Mouse (Mus musculus) brain, embryonic 18.5 days (tissue): ENCODE data around the gene Evpl.

Experiments used
- DNase-seq: peaks from one replicate; pipeline ENCODE4 v3.0.0-alpha.2; 2012; ENCODE audit warnings: low read depth, low spot score

Evpl gene

DNA sequence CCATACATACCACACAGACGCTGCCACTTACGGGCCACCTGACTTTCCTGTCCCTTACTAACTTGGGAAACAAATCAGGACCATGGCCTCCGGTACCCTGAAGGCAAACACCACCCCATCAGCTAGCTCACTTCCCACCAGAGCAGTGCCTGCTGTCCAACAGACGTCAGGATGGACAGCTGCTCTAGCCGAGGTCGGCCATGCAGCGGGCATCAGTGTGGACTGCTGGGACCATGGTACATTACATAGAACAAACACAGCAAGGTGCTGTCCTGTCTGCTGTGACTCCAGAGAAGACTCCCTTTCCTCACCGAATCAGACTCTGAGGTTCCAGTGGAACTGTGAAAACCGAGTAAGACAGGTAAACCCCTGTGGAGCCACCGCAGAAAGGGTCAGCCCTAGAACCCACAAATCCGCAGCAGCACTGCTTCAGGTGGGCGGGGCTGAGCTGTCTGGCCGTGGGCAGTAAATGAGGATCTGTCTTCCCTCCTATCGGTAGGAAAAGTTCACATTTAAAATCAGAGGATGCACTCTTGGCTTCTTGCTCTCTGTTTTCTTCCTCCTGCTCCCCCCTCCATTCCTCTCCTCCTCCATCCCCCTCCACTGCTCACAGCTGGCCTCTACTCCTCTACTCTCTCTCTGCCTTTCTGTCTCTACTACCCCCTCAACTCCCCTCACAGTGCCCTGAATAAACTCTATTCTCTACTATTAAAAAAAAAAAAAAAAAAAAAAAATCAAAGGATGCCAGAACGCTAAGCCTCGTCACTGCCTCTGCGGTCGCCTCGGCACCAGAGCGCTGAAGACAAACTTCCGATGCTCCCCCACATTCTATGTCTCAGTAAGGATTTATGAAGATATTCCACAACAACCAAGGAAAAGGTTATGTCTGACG, 17.5 kb upstream of the Evpl start:
- DNase-seq, result no peak

DNA sequence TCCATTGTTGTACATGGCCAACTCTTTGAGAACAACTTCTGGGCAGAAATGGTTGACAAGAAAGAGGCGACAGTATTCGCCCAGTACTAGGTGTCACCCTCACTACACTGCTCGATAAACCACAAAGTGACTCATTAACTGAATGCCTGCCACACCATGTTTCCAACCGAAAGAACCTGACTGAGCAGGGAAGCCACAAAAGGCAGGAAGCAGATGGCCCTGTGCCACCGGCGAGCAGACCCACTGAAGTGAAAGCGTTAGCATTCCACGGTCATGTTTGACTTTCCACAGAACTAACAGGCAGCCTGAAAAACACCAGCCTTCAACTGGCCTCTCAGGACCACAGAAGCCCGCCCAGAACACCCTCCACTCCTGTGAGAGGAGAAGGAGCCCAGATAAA, 16.8 kb upstream of the Evpl start:
- DNase-seq, result no peak

DNA sequence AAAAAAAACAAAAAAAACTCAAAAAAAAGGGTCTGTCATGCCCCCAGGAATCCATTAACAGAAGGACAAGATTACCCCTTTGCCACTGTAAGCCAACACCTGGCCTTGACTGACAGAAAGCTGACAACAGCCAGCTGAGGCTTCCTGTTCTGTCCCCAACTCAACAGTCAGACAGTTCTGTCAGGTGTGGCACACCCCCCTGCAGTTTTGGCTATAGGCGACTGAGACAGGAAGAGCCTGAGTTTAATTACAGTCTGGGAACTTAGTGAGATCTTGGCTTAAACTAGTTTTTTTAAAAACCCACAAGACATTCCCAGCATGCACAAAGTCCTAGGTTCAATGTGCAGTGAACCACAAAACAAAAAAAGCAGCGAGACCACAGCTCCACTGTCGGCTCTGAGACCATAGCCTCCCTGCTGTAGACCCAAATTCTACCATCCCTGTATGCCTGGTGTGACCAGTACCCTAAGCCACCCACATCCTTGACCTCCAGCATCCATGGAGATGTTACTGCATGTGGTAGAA, 15.3 kb upstream of the Evpl start:
- no peak for DNase-seq

DNA sequence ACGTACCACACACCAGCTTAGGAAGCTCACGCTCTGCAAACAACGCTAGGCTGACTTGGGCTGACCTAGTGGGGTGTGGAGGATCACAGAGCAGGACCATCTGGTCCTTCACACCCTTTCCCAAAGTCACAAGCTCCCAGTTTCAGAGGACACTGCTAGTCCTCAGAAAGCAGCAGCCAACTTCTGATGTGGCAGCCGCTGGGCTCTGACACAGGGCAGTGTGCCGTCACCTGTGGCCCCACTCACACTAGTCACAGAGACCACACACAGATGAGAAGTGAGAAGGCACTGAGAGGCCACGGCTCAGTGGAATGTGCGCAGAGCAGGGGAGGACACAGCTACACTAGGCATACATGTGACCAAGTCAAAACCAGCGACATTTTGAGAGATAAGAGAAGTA, 13.0 kb upstream of the Evpl start:
- no peak for DNase-seq

DNA sequence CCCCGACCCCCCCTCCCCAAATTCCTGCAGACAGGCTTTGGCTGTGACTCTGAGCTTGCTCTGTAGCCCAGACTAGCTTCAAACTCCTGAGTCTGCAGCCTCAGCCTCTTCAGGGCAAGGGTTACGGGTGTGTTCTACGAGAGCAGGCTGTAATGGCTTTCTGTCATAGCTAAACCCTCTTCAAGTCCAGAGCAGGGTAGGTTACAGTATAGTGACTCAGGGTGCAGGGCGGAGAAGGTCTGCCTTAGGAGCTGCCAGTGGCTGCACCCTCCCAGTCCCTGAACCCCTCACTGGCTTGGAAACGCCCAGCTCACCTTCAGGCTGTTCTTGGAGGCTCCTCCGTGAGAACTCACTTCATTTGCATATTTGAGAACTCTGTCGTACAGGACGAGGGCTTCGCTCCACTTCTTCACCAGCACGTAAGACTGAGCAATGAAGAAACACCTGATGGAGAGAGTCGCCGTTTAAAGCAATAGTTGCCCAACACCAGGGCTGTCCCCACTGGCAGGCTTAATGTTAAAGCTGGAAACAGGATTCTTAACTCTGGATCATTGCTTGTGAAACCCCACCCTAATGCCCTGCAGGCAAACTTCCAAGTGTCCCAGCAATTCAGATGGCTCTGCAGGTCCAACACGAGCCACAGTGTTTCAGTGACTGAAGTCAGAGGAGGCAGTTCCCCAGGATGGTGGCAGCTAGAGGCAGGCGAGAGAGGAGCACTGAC, 9.8 kb upstream of the Evpl start:
- no peak for DNase-seq

DNA sequence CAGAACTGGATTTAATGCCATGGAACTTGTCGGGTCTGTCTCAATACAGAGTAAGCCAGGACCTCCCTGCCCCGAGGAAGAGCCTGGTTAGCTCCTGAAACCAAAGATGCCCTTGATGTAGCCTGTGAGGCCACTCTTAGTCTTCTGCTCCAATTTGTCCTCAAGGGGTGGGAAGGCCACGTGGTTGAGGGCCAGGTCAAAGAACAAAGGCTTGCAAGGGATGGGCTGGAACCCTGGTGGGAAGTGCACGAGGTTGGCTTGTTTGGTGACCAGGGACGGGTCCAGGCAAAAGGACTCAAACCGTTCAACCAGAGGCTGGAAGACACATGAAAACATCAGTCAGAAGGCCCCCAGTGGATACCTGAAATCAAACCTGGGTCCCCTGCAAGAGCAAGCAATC, 7.7 kb upstream of the Evpl start:
- no peak for DNase-seq

DNA sequence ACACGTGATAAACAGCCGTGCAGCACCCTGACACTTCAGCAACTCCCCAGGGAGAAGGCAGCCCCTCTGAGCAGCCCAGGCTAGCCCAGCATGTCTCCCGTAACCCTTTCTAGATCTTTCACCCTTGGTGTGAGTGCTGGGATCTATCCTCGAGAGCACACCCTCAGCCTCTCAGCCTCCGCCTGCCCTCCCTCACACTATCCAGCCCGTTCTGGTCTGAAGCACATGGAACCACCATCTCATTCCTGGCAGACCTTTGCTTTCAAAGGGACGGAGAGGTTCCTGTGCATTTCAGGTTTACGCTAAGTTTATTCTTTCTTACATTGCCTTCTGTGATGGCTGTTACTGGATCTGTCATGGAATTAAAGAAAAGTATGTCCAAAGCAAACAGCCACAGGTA, 6.7 kb upstream of the Evpl start:
- no peak for DNase-seq

GRCm38 (mm10) chr11:116241744-116242235, 3.9 kb upstream of the Evpl start:
- no peak for DNase-seq

GRCm38 (mm10) chr11:116239797-116240196, 1.9 kb upstream of the Evpl start:
- DNase-seq, result no peak

DNA sequence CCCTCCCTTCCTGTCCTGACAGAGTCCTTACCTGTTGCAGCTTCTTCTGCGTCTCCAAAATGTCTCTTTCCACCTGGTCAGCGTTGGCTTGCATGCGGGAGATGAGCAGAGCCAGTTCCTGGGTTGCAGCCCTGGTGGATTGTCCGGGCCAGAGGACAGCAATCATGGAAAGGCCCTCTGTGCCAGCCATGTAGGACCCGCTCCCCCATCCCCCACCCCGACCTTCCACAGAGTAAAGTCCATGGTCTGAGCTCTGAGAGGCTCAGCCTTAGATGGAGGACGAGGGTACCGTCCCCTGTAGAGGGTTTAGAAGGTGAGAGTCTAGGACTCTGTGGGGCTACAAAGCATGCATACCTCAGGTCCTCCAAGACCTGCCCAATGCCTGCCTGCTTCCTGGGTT, 3.0 kb downstream of the Evpl start:
- DNase-seq, result no peak

DNA sequence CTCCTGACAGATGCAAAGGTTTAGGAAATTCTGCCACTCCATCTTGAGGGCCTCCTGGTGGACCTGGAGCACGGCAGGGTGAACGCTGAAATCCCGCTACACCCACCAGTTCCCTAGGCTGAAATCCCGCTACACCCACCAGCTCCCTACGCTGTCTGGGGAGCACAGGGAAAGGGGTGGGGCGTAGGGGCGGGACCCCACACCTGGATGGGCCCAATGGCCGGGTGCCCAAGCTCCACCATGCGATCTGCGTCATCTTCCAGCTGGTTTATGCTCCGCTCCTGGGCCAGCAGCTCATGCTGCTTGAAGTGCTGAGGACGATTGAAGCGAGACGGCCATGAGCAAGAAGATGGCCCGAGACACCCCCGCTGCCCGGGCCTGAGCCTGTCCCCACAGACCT, 5.5 kb downstream of the Evpl start:
- no peak for DNase-seq

DNA sequence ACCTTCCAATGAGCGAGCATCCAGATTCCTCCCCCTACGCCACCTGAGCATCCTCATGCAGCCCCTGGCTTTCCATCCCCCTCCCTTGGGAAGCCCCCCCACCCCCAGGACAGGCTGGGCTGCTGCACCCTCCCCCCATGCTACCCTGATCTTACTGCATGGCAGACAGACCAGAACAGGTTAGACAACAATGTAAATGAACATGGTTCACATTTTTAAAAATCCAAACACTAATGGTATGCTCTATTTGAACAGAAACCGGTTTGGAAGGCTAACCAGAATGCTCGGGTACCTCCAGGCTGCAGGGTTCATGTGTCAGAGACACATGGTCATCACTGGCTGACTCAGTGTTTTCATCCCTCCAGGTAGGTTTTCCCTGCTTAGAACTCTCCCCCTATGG, 9.2 kb downstream of the Evpl start:
- no peak for DNase-seq

- no peak for DNase-seq
These were observed 11.5 kb downstream of the Evpl start for GRCm38 (mm10) chr11:116226414-116226813.

DNA sequence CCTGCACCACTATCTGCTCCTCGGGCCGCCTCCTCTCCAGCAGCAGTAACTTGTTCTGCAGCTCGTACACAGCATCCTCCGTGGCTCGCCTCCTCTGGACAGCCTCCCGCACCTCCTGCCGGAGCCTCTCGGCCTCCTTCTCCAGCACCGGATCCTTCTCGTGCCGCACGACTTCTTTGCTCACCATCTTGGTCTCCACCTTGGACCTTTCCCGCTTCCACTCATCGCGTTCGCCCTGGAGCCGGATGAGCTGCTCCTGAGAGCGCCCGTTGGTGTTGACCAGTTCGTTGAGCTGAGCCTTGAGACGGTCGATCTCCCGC, 15.2 kb downstream of the Evpl start:
- no peak for DNase-seq

GRCm38 (mm10) chr11:116221931-116222739, 15.7 kb downstream of the Evpl start:
- no peak for DNase-seq

DNA sequence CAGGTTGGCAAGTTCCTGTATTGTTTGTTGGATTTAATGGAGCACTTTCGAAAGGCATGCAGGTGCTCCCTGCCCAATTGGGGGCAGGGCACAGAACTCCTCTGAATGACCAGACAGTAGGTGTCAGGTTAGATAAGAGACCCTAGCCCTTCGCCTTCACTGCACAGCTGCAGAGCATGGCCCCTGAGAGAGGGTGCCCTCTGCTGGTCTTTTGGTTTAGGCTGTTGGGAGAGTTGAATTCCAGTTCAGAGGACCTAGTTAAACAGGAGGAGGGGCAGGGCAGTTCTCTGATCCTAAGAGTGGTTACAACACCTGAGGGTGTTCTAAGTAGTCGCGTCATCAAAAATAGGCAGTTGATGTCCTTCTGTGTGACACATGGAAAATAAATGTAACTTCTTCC, 18.0 kb downstream of the Evpl start:
- no peak for DNase-seq

DNA sequence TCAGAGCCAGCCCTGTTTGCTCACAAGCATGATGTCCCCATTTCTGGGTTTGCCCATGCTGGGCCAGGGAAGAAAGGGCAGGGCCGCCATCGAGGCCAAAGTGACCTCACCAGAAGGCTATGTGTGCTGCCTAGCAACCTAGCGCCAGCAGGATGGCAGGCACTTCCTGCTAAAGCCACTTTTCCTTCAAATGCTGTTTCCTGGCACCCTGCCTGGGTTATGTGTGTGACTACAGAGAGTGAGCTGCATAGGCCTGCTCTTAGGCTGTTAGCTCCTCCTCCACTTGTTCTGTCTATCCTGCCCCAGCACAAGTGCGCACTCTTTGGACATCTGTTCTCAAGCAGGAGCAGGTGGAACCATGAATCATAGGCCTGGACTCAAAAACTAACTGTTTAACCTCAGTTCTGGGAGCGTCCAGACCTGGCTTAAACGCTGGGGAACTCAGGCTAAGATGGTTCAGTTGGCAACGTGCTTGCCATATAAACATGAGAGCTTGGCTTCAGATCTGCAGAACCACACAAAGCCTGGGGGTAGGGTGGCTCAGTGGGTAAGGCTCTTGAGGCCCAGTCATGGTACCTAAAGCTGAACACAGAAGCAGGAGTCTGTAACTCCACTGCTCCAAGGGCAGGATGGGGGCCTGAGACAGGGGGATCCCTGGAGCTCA, 19.0 kb downstream of the Evpl start:
- DNase-seq, result peak; percentile 54

DNA sequence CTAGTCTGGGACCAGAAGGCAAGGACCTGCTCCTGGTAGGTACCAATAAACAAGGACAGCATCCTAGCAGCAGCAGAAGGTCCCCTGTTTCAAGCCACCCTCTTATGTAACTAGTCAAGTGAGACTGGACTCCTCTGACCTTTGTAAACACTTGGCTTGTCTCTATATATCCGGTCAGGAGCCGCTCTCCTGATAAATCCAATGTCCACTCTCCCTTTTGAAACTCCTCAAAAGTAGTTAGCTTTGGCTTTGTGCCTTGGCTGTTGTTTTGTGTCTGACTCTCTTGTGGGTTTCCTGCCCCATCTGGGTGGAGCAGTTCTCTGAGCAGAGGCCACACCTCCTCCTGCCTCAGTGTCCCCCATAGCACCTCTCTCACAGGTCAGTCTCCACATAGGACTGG, 19.6 kb downstream of the Evpl start:
- DNase-seq, result no peak

- DNase-seq, result no peak
These were observed 21.3 kb downstream of the Evpl start for GRCm38 (mm10) chr11:116216549-116216948.

DNA sequence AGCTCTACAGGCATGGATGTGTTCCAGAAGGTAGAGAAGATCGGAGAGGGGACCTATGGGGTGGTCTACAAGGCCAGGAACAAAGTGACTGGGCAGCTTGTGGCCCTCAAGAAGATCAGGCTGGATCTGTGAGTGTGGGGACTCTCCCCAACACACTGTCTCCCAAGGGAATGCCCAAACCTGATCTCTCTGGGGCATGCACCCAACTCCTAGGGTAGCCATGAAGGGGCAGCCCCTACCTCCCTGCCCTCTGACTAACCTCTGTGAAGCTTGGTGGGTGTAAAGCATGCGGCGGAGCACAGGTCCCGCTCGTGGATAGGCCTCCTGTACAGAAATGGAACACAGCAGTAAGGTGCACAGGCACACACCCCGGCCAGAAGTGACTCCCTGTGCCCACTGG, 21.9 kb downstream of the Evpl start:
- DNase-seq, result no peak

DNA sequence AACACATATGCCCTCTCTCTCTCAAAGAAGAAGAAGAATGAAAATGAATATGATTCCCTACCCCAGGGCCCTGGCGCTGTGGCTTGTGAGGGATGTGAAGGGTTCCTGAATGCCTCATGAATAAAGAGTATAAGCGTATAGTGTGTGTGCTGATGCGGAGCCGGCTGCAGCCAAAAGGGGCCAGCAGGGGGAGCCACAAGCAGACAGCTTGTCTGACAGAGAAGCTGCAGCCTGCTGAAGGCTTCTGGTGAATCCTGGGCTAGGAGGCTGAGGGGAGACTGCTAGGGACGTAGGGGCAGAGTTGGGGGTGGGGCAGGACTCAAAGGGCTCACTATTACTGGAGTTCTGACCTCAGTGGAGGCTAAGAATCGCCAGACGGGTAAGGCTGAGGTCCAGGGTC, 22.7 kb downstream of the Evpl start:
- DNase-seq, result no peak
